Mouse (Mus musculus) B cell, adult 2 months (primary cell): Measurements from ENCODE around the gene Btbd2.
"Not testable (repeated sequence)": the region's sequence is repeated elsewhere in the genome, so short reads cannot be mapped to it uniquely, and the experiment has no call there.

Experiments
- DNase-seq, 2 experiments: peaks; one replicate each; pipeline ENCODE4 v3.0.0; 2022

Gene Btbd2

GRCm38 (mm10) chr10:80606306-80606705, 50.6 kb downstream of the Btbd2 start:
- DNase-seq: no peak

DNA sequence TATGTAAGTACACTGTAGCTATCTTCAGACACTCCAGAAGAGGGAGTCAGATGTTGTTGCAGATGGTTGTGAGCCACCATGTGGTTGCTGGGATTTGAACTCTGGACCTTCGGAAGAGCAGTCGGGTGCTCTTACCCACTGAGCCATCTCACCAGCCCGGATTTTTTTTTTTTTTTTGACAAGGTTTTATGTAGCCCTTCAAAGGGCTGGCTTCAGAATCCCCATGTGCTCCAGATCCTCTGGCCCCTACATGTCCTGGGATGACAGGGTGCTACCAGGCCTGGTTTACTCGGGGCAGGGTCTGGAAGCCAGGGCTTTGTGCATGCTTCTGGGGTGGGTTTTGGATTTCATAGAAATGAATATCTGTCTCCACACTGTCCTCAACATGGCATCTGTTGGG, 51.1 kb downstream of the Btbd2 start, which contains the start of gene Gm49322:
Gene Gm49322 (plus strand): TSS at position 301 of the 400 bp plus-strand sequence.
- not testable (repeated sequence) for DNase-seq

- DNase-seq: no peak
Observed at GRCm38 (mm10) chr10:80604988-80605387, 51.9 kb downstream of the Btbd2 start.

DNA sequence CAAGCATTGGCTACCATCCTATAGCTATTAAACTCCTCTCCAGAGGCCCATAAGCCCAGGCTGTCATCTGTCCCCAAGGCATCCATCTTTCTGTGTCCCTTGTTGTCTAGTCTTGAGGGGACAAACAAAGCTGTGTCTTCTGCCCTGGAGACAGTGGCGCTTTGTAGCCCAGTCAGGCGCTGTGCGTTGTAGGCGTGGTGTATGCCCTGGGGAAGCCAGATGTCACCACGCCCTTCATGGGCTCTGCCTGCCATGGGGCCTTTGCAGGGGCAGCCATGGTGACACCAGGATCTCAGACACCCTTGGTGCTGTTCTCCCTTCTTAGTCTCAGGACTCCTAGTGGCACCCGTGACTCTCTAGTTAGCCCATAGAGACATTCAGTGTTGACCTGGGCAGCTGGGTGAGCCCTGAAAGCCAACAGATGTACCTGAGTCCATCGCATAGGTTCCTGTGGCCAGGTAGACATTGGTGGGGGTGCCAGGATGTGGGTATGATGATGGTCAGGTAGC, 52.8 kb downstream of the Btbd2 start:
- peak; percentile 75 to 76 for DNase-seq

DNA sequence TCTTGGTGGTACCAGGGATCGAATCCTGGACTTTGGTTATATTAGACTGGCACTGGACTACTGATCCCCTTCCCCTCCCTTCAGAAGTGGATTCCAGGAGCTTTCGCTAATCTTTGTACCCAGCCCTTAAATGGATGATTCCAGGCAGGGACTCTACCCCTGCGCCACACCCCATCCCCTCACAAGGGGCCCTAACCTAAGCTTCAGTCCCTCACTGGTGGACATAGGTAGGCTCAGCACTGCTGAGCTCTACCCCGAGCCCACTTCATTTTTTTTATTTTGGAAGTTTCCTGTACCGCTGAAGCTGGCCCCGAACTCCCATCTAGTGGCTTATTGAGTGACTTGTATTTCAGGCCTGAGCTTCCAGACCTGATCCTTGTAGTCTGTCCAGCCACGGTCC, 53.5 kb downstream of the Btbd2 start:
- DNase-seq: no peak

GRCm38 (mm10) chr10:80602698-80603325, 54.1 kb downstream of the Btbd2 start, which contains the start of the genes Scamp4 and Adat3:
Gene Scamp4 (plus strand): TSS chr10:80602872.
Gene Adat3 (plus strand): TSS chr10:80602880.
- DNase-seq: peak; percentile 97 to 98

GRCm38 (mm10) chr10:80596318-80596717, 60.6 kb downstream of the Btbd2 start:
- no peak for DNase-seq
